Mouse (Mus musculus): ENCODE results near the gene Aida.
"Not testable (repeated sequence)": the region's sequence is repeated elsewhere in the genome, so short reads cannot be mapped to it uniquely, and the experiment has no call there.

The Aida gene

GRCm38 (mm10) chr1:183322496-183322895 lies 26.1 kb downstream of the Aida start:
- not testable (repeated sequence) for DNase-seq

- DNase-seq, result no peak
Measured at GRCm38 (mm10) chr1:183323923-183324322, 27.5 kb downstream of the Aida start.

GRCm38 (mm10) chr1:183324433-183324832 lies 28.0 kb downstream of the Aida start:
- DNase-seq, result no peak

GRCm38 (mm10) chr1:183327171-183327570 lies 30.8 kb downstream of the Aida start:
- DNase-seq, result no peak

GRCm38 (mm10) chr1:183342902-183343301 lies 46.5 kb downstream of the Aida start:
- not testable (repeated sequence) for DNase-seq

- peak; percentile 93 for DNase-seq
Measured at GRCm38 (mm10) chr1:183344886-183345816, 48.8 kb downstream of the Aida start.

- no peak for DNase-seq
Measured at GRCm38 (mm10) chr1:183345817-183346195, 49.4 kb downstream of the Aida start.

GRCm38 (mm10) chr1:183349840-183350239 lies 53.5 kb downstream of the Aida start:
- peak; percentile 57 for DNase-seq

- no peak for DNase-seq
Measured at GRCm38 (mm10) chr1:183358901-183359300, 62.5 kb downstream of the Aida start.

- no peak for DNase-seq
Measured at GRCm38 (mm10) chr1:183362301-183362700, 65.9 kb downstream of the Aida start.

- no peak for DNase-seq
Measured at GRCm38 (mm10) chr1:183362729-183363576, 66.6 kb downstream of the Aida start.

GRCm38 (mm10) chr1:183363577-183363867 lies 67.1 kb downstream of the Aida start:
- DNase-seq, result no peak

- no peak for DNase-seq
Measured at GRCm38 (mm10) chr1:183366361-183366760, 70.0 kb downstream of the Aida start.

- no peak for DNase-seq
Measured at GRCm38 (mm10) chr1:183368601-183369400, 72.4 kb downstream of the Aida start.

GRCm38 (mm10) chr1:183369427-183370014 lies 73.1 kb downstream of the Aida start, which contains the start of gene Mia3:
Gene Mia3 (minus strand): TSS chr1:183369553.
- peak; percentile 97 for DNase-seq

GRCm38 (mm10) chr1:183374728-183375127 lies 78.3 kb downstream of the Aida start:
- no peak for DNase-seq
